Mouse (Mus musculus) cerebellum, adult 2 months (tissue): ENCODE data around the gene Trpm8.

Source experiments
- CTCF ChIP-seq: fragments of 200-500 bp; IDR thresholded peaks from 2 replicates; pipeline ENCODE4 v1.5.1; 2011; ENCODE audit warnings: low read depth, mild to moderate bottlenecking, control low read depth, low read length, moderate library complexity, borderline replicate concordance; ENCODE audit not compliant: insufficient read depth
- POLR2A ChIP-seq: fragments of 200-500 bp; IDR thresholded peaks from 2 replicates; pipeline ENCODE4 v1.6.1; 2011; ENCODE audit warnings: low read length, control low read depth, borderline replicate concordance; ENCODE audit not compliant: insufficient read depth

GRCm38 (mm10) chr1:88418943-88419342 is 141.5 kb downstream of the Trpm8 start:
- no peak for TF ChIP-seq CTCF
- TF ChIP-seq POLR2A: no peak
